Mouse (Mus musculus) limb, embryonic 14.5 days (tissue): Measurements from ENCODE around the gene Tnr. TPM values are rescaled to one million over a fixed set of nuclear protein-coding genes. Genes with fewer than 3 reads are reported as not detected.

ENCODE experiments used
- ATAC-seq: fragments of 200-750 bp; cut with Nextera tagmentation; 2 replicates; pipeline ENCODE4 v1.8.0; 2017; ENCODE audit warnings: low read depth, moderate number of reproducible peaks, moderate TSS enrichment; ENCODE audit not compliant: low FRiP score
- DNase-seq: peaks from one replicate; pipeline ENCODE4 v3.0.0-alpha.2; 2015; ENCODE audit warnings: low spot score
- H3K27ac ChIP-seq: fragments of 300-500 bp; sonication (generic); replicated peaks from 2 replicates; pipeline ENCODE4 v1.5.1; 2014; ENCODE audit warnings: low read depth, mild to moderate bottlenecking, low read length, moderate library complexity, mixed read lengths
- H3K27me3 ChIP-seq: fragments of 300-500 bp; sonication (generic); 2 replicates; pipeline ENCODE4 v1.6.1; 2014; ENCODE audit warnings: low read length, mixed read lengths; ENCODE audit not compliant: control insufficient read depth, insufficient read depth
- H3K36me3 ChIP-seq: fragments of 300-500 bp; sonication (generic); 2 replicates; pipeline ENCODE4 v1.6.1; 2014; ENCODE audit warnings: mild to moderate bottlenecking, low read length, moderate library complexity, mixed read lengths; ENCODE audit not compliant: control insufficient read depth, insufficient read depth
- H3K4me1 ChIP-seq: fragments of 300-500 bp; sonication (generic); 2 replicates; pipeline ENCODE4 v1.6.1; 2014; ENCODE audit warnings: antibody characterized with exemption, low read length, mixed read lengths; ENCODE audit not compliant: control insufficient read depth, insufficient read depth
- H3K4me2 ChIP-seq: fragments of 300-500 bp; sonication (generic); replicated peaks from 2 replicates; pipeline ENCODE4 v1.6.1; 2014; ENCODE audit warnings: low read depth, mild to moderate bottlenecking, low read length, moderate library complexity; ENCODE audit not compliant: severe bottlenecking
- H3K4me3 ChIP-seq: fragments of 300-500 bp; sonication (generic); replicated peaks from 2 replicates; pipeline ENCODE4 v1.5.1; 2014; ENCODE audit warnings: low read length
- H3K9ac ChIP-seq: fragments of 300-500 bp; sonication (generic); 2 replicates; pipeline ENCODE4 v1.6.1; 2014; ENCODE audit warnings: mild to moderate bottlenecking, low read depth, low read length, moderate library complexity; ENCODE audit not compliant: severe bottlenecking
- H3K9me3 ChIP-seq: fragments of 300-500 bp; sonication (generic); 2 replicates; pipeline ENCODE4 v1.6.1; 2016; ENCODE audit warnings: low read length; ENCODE audit not compliant: control insufficient read depth
- POLR2A ChIP-seq: fragments of 200-500 bp; IDR thresholded peaks from 2 replicates; pipeline ENCODE4 v1.8.0; 2012; ENCODE audit warnings: inconsistent platforms, mild to moderate bottlenecking, moderate library complexity, borderline replicate concordance; ENCODE audit not compliant: insufficient read depth, insufficient read length; ENCODE audit errors: extremely low read depth
- WGBS: fragments of 180-500 bp; shearing (Covaris S2); extraction: QIAGEN DNeasy Blood & Tissue Kit; methylation state at CpG from one replicate; pipeline ENCODE4 v1.1.7; 2014; 5-methylcytosine and 5-hydroxymethylcytosine counted together
- polyA plus RNA-seq, 2 experiments: library from polyadenylated mRNA; depleted of rRNA in 1 of 2; stranded (reverse) in 1 of 2; unstranded in 1 of 2; fragments of >200 nt; fragmentation: Nextera tagmentation in 1 of 2; extraction: Ambion mirVana in 1 of 2; gene quantifications; 2 replicates each; pipeline versions ENCODE4 v1.2.1 to v1.2.3; 2012 to 2014

The Tnr gene
- polyA plus RNA-seq, 2 experiments = 0.03 to 0.15 TPM

DNA sequence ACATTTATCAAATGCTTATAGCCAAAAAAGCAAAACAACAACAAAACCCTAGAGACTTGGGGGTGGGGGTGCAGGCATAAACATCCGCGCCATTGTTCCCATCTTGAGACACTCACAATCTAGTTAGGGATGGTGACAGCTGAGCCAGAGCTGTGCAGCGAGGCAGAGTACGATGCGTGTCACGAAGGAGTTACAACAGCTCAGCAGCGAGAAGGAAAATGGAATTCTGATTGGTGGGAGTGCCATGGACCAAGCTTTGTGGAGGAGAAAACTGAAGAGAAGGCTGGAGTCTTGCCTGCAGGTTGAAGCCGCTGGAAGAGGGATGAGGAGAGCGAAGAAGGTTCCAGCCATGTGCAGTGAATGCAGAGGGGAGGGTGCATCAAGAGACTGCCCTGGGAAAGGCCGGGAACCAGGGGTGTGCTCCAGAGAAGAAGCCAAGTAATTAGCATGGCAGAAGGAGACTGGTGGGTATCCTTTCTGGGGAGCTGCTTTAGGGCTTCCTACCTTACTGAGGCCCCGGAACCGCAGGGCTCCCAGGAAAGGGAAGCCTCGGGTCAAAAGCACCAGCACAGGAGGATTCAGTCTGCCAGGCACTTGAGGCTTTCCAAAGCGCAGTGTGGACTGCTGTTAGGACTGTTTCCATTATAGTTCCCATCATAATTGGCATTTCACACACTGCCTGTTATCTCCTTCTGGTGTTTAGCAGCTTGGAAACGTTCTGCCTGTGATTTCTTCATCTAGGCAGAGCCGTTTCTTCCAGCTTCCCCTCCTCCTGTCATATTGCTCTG, 91.3 kb downstream of the Tnr start:
- no peak overlapping the region for H3K4me2 ChIP-seq
- H3K4me1 ChIP-seq = no peaks in the 10 kb centered on the region
- no peak for TF ChIP-seq POLR2A
- 68% methylated on average over 16 of the region's 16 CpGs for WGBS
- DNase-seq = no peak
- H3K9me3 ChIP-seq = no peaks in the 10 kb centered on the region
- ATAC-seq = no peak
- H3K27ac ChIP-seq = no peak overlapping the region
- H3K36me3 ChIP-seq = no peaks in the 10 kb centered on the region
- H3K9ac ChIP-seq = no peak overlapping the region
- no peaks in the 10 kb centered on the region for H3K27me3 ChIP-seq
- no peak overlapping the region for H3K4me3 ChIP-seq

DNA sequence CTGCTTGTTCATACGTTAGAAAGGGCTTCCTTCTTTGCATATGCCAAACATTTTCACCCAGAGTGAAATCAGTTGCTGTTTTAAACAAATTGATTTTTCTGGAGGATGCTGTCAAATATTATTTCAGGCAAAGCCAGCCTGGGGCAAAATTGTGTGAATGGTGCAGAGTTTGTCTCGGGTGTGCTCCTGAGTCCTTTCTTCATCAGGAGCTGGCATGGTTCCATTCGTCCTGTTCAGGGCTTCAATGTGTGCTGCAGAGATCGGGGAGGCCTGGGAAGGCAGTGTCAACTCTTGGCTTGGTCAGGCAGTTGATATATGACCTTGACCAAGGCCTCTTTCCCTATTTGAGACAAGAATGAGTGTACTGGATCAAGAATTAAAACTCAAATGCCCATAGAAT, 92.1 kb downstream of the Tnr start:
- Histone ChIP-seq H3K9ac (no peak overlapping the region), H3K4me3 (no peak overlapping the region), H3K4me2 (no peak overlapping the region), H3K36me3 (no peaks in the 10 kb centered on the region), H3K27me3 (no peaks in the 10 kb centered on the region), H3K9me3 (no peaks in the 10 kb centered on the region), H3K27ac (no peak overlapping the region), H3K4me1 (no peaks in the 10 kb centered on the region)
- 65% methylated on average over 4 of the region's 4 CpGs for WGBS
- TF ChIP-seq POLR2A = no peak
- ATAC-seq (no peak), DNase-seq (no peak)

DNA sequence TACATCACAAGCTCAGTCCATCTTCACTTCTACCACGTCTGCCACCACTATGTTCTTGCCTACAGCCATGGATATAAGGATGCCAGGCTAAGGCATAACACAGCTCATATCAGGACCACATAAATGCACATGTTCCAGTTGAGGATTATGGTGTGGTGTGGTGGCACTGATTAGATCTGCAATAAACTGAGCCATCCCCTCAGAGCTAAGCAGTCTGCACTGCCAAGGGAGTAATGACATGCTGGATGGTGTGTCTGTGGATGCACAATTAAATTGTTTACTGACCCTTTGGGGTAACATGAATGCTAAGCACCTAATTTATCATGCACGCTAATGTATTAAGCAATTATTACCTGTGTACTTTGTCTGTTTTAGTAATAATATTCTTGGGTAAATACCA, 95.6 kb downstream of the Tnr start:
- Histone ChIP-seq H3K4me1 (no peaks in the 10 kb centered on the region), H3K4me2 (no peak overlapping the region), H3K36me3 (no peaks in the 10 kb centered on the region), H3K4me3 (no peak overlapping the region), H3K27ac (no peak overlapping the region), H3K9me3 (no peaks in the 10 kb centered on the region), H3K9ac (no peak overlapping the region), H3K27me3 (no peaks in the 10 kb centered on the region)
- ATAC-seq = no peak
- 85% methylated on average over 2 of the region's 2 CpGs for WGBS
- TF ChIP-seq POLR2A = no peak
- DNase-seq = no peak

DNA sequence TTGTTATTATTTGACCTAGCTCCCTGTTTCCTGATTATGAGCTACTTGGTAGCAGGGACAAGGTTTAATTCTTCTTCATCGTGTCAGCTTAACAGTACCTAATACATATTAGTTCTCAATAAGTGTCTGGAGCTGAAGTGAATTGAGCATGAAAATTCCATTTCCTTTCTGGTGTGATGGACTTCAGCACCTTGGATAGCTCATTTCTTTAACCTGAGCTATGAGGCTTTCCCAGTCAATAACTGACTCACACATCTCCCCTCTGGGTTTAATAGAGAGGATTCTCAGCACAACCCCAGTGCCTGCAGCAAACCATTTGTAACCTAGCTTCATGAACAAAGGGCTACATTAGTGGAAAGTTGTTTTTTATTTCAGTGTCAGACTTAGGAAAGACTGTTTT, 97.8 kb downstream of the Tnr start:
- Histone ChIP-seq H3K4me3 (no peak overlapping the region), H3K9ac (no peak overlapping the region), H3K27me3 (no peaks in the 10 kb centered on the region), H3K27ac (no peak overlapping the region), H3K4me1 (no peaks in the 10 kb centered on the region), H3K9me3 (no peaks in the 10 kb centered on the region), H3K4me2 (no peak overlapping the region), H3K36me3 (no peaks in the 10 kb centered on the region)
- WGBS = 48% methylated on average over 1 of the region's 1 CpGs
- ATAC-seq (no peak), DNase-seq (peak; percentile 83)
- no peak for TF ChIP-seq POLR2A

DNA sequence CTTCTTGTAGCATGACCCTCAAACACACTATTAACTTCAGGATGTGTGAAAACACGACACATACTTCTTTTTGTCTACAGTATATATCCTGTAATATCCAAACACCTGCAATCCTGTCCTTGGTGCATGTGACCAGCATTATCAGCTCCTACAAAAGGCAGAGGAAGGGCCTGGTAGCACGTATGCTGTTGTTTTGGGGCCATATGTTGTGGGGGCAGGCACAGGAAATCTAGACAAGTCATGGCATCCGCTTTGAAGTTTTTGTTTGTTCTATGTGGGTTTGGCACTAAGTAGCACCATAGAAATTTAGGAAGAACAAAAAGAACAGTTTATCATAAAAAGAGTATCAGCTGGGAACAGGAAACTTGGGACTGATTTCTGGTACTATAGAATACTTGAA, 105.5 kb downstream of the Tnr start:
- no peaks in the 10 kb centered on the region for H3K27me3 ChIP-seq
- ATAC-seq (no peak), DNase-seq (no peak)
- no peaks in the 10 kb centered on the region for H3K9me3 ChIP-seq
- no peaks in the 10 kb centered on the region for H3K36me3 ChIP-seq
- no peak overlapping the region for H3K4me3 ChIP-seq
- H3K4me1 ChIP-seq = no peaks in the 10 kb centered on the region
- no peak overlapping the region for H3K9ac ChIP-seq
- no peak overlapping the region for H3K4me2 ChIP-seq
- 77% methylated on average over 3 of the region's 3 CpGs for WGBS
- TF ChIP-seq POLR2A = no peak
- no peak overlapping the region for H3K27ac ChIP-seq
